Mouse (Mus musculus) stomach, embryonic 15.5 days (tissue): ENCODE results near the gene Tmem238. TPM values are rescaled to one million over a fixed set of nuclear protein-coding genes. Genes with fewer than 3 reads are reported as not detected.

Experiments
- ATAC-seq: fragments of 200-750 bp; cut with Nextera tagmentation; 2 replicates; pipeline ENCODE4 v1.8.0; 2017; ENCODE audit warnings: low read depth, moderate number of reproducible peaks, moderate TSS enrichment; ENCODE audit not compliant: insufficient read depth, low FRiP score
- H3K27ac ChIP-seq: fragments of 300-500 bp; sonication (generic); 2 replicates; pipeline ENCODE4 v1.5.1; 2015; ENCODE audit warnings: mild to moderate bottlenecking, inconsistent platforms
- H3K27me3 ChIP-seq: fragments of 300-500 bp; sonication (generic); replicated peaks from 2 replicates; pipeline ENCODE4 v1.6.1; 2015; ENCODE audit warnings: inconsistent platforms
- H3K36me3 ChIP-seq: fragments of 300-500 bp; sonication (generic); 2 replicates; pipeline ENCODE4 v1.6.1; 2015; ENCODE audit warnings: inconsistent platforms
- H3K4me1 ChIP-seq: fragments of 300-500 bp; sonication (generic); 2 replicates; pipeline ENCODE4 v1.6.1; 2015; ENCODE audit warnings: inconsistent platforms
- H3K4me2 ChIP-seq: fragments of 300-500 bp; sonication (generic); 2 replicates; pipeline ENCODE4 v1.6.1; 2015; ENCODE audit warnings: mild to moderate bottlenecking, inconsistent platforms
- H3K4me3 ChIP-seq: fragments of 300-500 bp; sonication (generic); replicated peaks from 2 replicates; pipeline ENCODE4 v1.5.1; 2015; ENCODE audit warnings: inconsistent platforms
- H3K9ac ChIP-seq: fragments of 300-500 bp; sonication (generic); 2 replicates; pipeline ENCODE4 v1.6.1; 2015; ENCODE audit warnings: inconsistent platforms
- H3K9me3 ChIP-seq: fragments of 300-500 bp; sonication (generic); 2 replicates; pipeline ENCODE4 v1.6.1; 2016; ENCODE audit warnings: inconsistent platforms
- WGBS: fragments of 180-500 bp; shearing (Covaris S2); methylation state at CpG from one replicate; pipeline ENCODE4 v1.1.7; 2015; 5-methylcytosine and 5-hydroxymethylcytosine counted together
- polyA plus RNA-seq: library from polyadenylated mRNA; unstranded; fragments of >200 nt; fragmentation: Nextera tagmentation; extraction: Ambion mirVana; gene quantifications from 2 replicates; pipeline ENCODE4 v1.2.1, GENCODE M21; 2015

The Tmem238 gene
- polyA plus RNA-seq, 1 experiment from 2014 or later, result 36.4 TPM

GRCm38 (mm10) chr7:4759670-4760069 lies 29.8 kb downstream of the Tmem238 start:
- no peak overlapping the region for H3K4me3 ChIP-seq
- H3K4me1 ChIP-seq, result no peaks in the 10 kb centered on the region
- 41% methylated on average over 1 of the region's 1 CpGs for WGBS
- no peak for ATAC-seq
- H3K36me3 ChIP-seq, result no peaks in the 10 kb centered on the region
- H3K27ac ChIP-seq, result no peak overlapping the region
- no peaks in the 10 kb centered on the region for H3K27me3 ChIP-seq
- H3K9ac ChIP-seq, result no peak overlapping the region
- no peak overlapping the region for H3K4me2 ChIP-seq
- H3K9me3 ChIP-seq, result no peaks in the 10 kb centered on the region

- Histone ChIP-seq H3K4me2 (peak within 1 kb of the TSS; percentile 76), H3K27ac (peak within 1 kb of the TSS; percentile 81), H3K4me1 (peaks cover 18% of the 10 kb centered on the region), H3K9ac (peak within 1 kb of the TSS; percentile 27; the same call in 1 of the 2 replicates), H3K36me3 (no peaks in the 10 kb centered on the region), H3K4me3 (peak within 1 kb of the TSS; percentile 52), H3K27me3 (no peaks in the 10 kb centered on the region), H3K9me3 (no peaks in the 10 kb centered on the region)
- peak; percentile 91 for ATAC-seq
- WGBS, result 4% methylated on average over 24 of the region's 24 CpGs
Observed at GRCm38 (mm10) chr7:4752821-4753570, 36.5 kb downstream of the Tmem238 start, which contains the start of gene Cox6b2. Gene Cox6b2, minus strand, starts transcription at chr7:4753094.

- 2% methylated on average over 30 of the region's 30 CpGs for WGBS
- no peaks in the 10 kb centered on the region for H3K9me3 ChIP-seq
- peak overlapping the region; percentile 27; the same call in 1 of the 2 replicates for H3K9ac ChIP-seq
- no peaks in the 10 kb centered on the region for H3K27me3 ChIP-seq
- H3K4me2 ChIP-seq, result peak overlapping the region; percentile 76
- 0 out of 2 replicates have a peak, but pooled peaks cover under 1% of the 10 kb centered on the region for H3K36me3 ChIP-seq
- H3K4me1 ChIP-seq, result peaks cover 18% of the 10 kb centered on the region
- peak overlapping the region; percentile 52 for H3K4me3 ChIP-seq
- peak; percentile 76 for ATAC-seq
- peak overlapping the region; percentile 81 for H3K27ac ChIP-seq
Observed at GRCm38 (mm10) chr7:4751971-4752820, 37.3 kb downstream of the Tmem238 start.

GRCm38 (mm10) chr7:4749169-4749568 lies 40.3 kb downstream of the Tmem238 start:
- Histone ChIP-seq H3K9me3 (no peaks in the 10 kb centered on the region), H3K4me2 (no peak overlapping the region), H3K27ac (no peak overlapping the region), H3K9ac (no peak overlapping the region), H3K27me3 (no peaks in the 10 kb centered on the region), H3K36me3 (peaks cover 14% of the 10 kb centered on the region), H3K4me3 (no peak overlapping the region), H3K4me1 (peaks cover 18% of the 10 kb centered on the region)
- 93% methylated on average over 2 of the region's 2 CpGs for WGBS
- ATAC-seq, result no peak

GRCm38 (mm10) chr7:4748321-4748720 lies 41.1 kb downstream of the Tmem238 start:
- no peaks in the 10 kb centered on the region for H3K27me3 ChIP-seq
- no peaks in the 10 kb centered on the region for H3K9me3 ChIP-seq
- H3K4me2 ChIP-seq, result no peak overlapping the region
- H3K9ac ChIP-seq, result no peak overlapping the region
- ATAC-seq, result no peak
- peaks cover 19% of the 10 kb centered on the region for H3K4me1 ChIP-seq
- no peak overlapping the region for H3K27ac ChIP-seq
- peaks cover 14% of the 10 kb centered on the region for H3K36me3 ChIP-seq
- WGBS, result 77% methylated on average over 4 of the region's 4 CpGs
- no peak overlapping the region for H3K4me3 ChIP-seq

GRCm38 (mm10) chr7:4747156-4747899 lies 42.1 kb downstream of the Tmem238 start:
- Histone ChIP-seq H3K4me1 (peaks cover 20% of the 10 kb centered on the region), H3K27me3 (no peaks in the 10 kb centered on the region), H3K9ac (no peak overlapping the region), H3K4me2 (no peak overlapping the region), H3K9me3 (no peaks in the 10 kb centered on the region), H3K27ac (no peak overlapping the region), H3K36me3 (peaks cover 14% of the 10 kb centered on the region), H3K4me3 (no peak overlapping the region)
- ATAC-seq, result peak; percentile 19; the same call in 1 of the 2 replicates
- 64% methylated on average over 9 of the region's 9 CpGs for WGBS

- ATAC-seq, result no peak
- 85% methylated on average over 22 of the region's 22 CpGs for WGBS
- no peak overlapping the region for H3K4me3 ChIP-seq
- H3K27ac ChIP-seq, result no peak overlapping the region
- peaks cover 14% of the 10 kb centered on the region for H3K36me3 ChIP-seq
- H3K4me2 ChIP-seq, result no peak overlapping the region
- H3K27me3 ChIP-seq, result no peaks in the 10 kb centered on the region
- no peaks in the 10 kb centered on the region for H3K9me3 ChIP-seq
- H3K9ac ChIP-seq, result no peak overlapping the region
- peaks cover 21% of the 10 kb centered on the region for H3K4me1 ChIP-seq
Observed at GRCm38 (mm10) chr7:4746326-4746980, 43.0 kb downstream of the Tmem238 start.

GRCm38 (mm10) chr7:4744886-4745285 lies 44.6 kb downstream of the Tmem238 start:
- Histone ChIP-seq H3K4me3 (no peak overlapping the region), H3K27me3 (no peaks in the 10 kb centered on the region), H3K27ac (no peak overlapping the region), H3K4me2 (no peak overlapping the region), H3K9ac (no peak overlapping the region), H3K9me3 (no peaks in the 10 kb centered on the region), H3K36me3 (peaks cover 14% of the 10 kb centered on the region), H3K4me1 (peaks cover 23% of the 10 kb centered on the region)
- 90% methylated on average over 6 of the region's 6 CpGs for WGBS
- ATAC-seq, result no peak

GRCm38 (mm10) chr7:4743354-4743753 lies 46.1 kb downstream of the Tmem238 start:
- Histone ChIP-seq H3K27me3 (no peaks in the 10 kb centered on the region), H3K9me3 (no peaks in the 10 kb centered on the region), H3K4me2 (peak overlapping the region; percentile 17; the same call in 1 of the 2 replicates), H3K36me3 (peaks cover 14% of the 10 kb centered on the region), H3K4me3 (no peak overlapping the region), H3K4me1 (peaks cover 29% of the 10 kb centered on the region), H3K27ac (no peak overlapping the region), H3K9ac (no peak overlapping the region)
- ATAC-seq, result no peak
- WGBS, result 48% methylated on average over 2 of the region's 2 CpGs

- Histone ChIP-seq H3K36me3 (peaks cover 14% of the 10 kb centered on the region), H3K4me3 (no peak overlapping the region), H3K9me3 (no peaks in the 10 kb centered on the region), H3K4me1 (peaks cover 29% of the 10 kb centered on the region), H3K27ac (no peak overlapping the region), H3K27me3 (no peaks in the 10 kb centered on the region), H3K9ac (no peak overlapping the region), H3K4me2 (peak overlapping the region; percentile 17; the same call in 1 of the 2 replicates)
- WGBS, result 67% methylated on average over 6 of the region's 6 CpGs
- no peak for ATAC-seq
Observed at GRCm38 (mm10) chr7:4742482-4742819, 47.0 kb downstream of the Tmem238 start.
